In genomic region chr11:21569456-21570108, GRCm38 (mm10) we compare ENCODE assay signal across 8 mouse cellular contexts. TPM values are rescaled to one million over a fixed set of nuclear protein-coding genes. Genes with fewer than 3 reads are reported as not detected.
DNase-seq lines count a peak whose midpoint lies in the region; ATAC-seq lines count a peak whose summit lies in the region.

No protein-coding gene starts in this region.

- H3K9me3 ChIP-seq in forebrain, embryonic 12.5 days: no peaks in the 10 kb centered on the region
- no peaks in the 10 kb centered on the region for H3K9me3 ChIP-seq in intestine, embryonic 14.5 days (ENCODE audit: control insufficient read depth, low read length)
- no peaks in the 10 kb centered on the region for H3K9me3 ChIP-seq in neural tube, embryonic 15.5 days (replicated peaks)

- WGBS in forebrain, embryonic 12.5 days: 41% methylated on average over 3 of the region's 3 CpGs
- WGBS in intestine, embryonic 14.5 days: 39% methylated on average over 3 of the region's 3 CpGs
- 38% methylated on average over 3 of the region's 3 CpGs for WGBS in neural tube, embryonic 15.5 days

- H3K4me3 ChIP-seq in forebrain, embryonic 12.5 days (replicated peaks): no peak overlapping the region
- no peak overlapping the region for H3K4me3 ChIP-seq in intestine, embryonic 14.5 days (ENCODE audit: low read depth, low read length)
- no peak overlapping the region for H3K4me3 ChIP-seq in neural tube, embryonic 15.5 days (replicated peaks)

- no peaks in the 10 kb centered on the region for H3K27me3 ChIP-seq in forebrain, embryonic 12.5 days
- no peaks in the 10 kb centered on the region for H3K27me3 ChIP-seq in intestine, embryonic 14.5 days (replicated peaks; ENCODE audit: control insufficient read depth, insufficient read depth, low read length)
- no peaks in the 10 kb centered on the region for H3K27me3 ChIP-seq in neural tube, embryonic 15.5 days (replicated peaks)

- intact Hi-C loops in gastrocnemius, postnatal 36 days (cut with DNase I): no loop called here
- intact Hi-C loops in left cerebral cortex, postnatal 36 days (cut with DNase I): loop anchor here (5.0 to 10.0 kb wide), 2 partner anchors 195 to 433 kb away; partner anchors contain the start of genes Otx1 and Ugp2

- H3K36me3 ChIP-seq in forebrain, embryonic 12.5 days (replicated peaks): peaks cover 22% of the 10 kb centered on the region
- H3K36me3 ChIP-seq in intestine, embryonic 14.5 days (ENCODE audit: control insufficient read depth, insufficient read depth, low read length): peaks cover 19% of the 10 kb centered on the region
- H3K36me3 ChIP-seq in neural tube, embryonic 15.5 days: peaks cover 16% of the 10 kb centered on the region

- ATAC-seq in forebrain, embryonic 12.5 days (ENCODE audit: low FRiP score): no peak
- no peak for ATAC-seq in intestine, embryonic 14.5 days (replicated peaks; ENCODE audit: low FRiP score, low TSS enrichment, low read depth)
- ATAC-seq in neural tube, embryonic 15.5 days (ENCODE audit: low FRiP score): no peak
- no peak for ATAC-seq in inflammation-experienced regulatory T-cells, adult 6 months

- DNase-seq in gastrocnemius, postnatal 10 days: peak; percentile 9
- no peak for DNase-seq in gastrocnemius, postnatal 36 days
- DNase-seq in T-cell, adult 2 months (ENCODE audit: low spot score): peak; percentile 11
- no peak for DNase-seq in intestine, embryonic 14.5 days (ENCODE audit: low spot score)
- DNase-seq in left cerebral cortex, postnatal 36 days (ENCODE audit: low spot score in 2 of 2): peak; percentile 25 to 41

- 0 out of 2 replicates have a peak overlapping the region, but pooled peaks have one; percentile 17 for H3K9ac ChIP-seq in forebrain, embryonic 12.5 days
- no peak overlapping the region for H3K9ac ChIP-seq in intestine, embryonic 14.5 days (ENCODE audit: low read length)
- H3K9ac ChIP-seq in neural tube, embryonic 15.5 days (replicated peaks): no peak overlapping the region

- H3K27ac ChIP-seq in forebrain, embryonic 12.5 days: peak overlapping the region; percentile 10; the same call in 1 of the 2 replicates
- no peak overlapping the region for H3K27ac ChIP-seq in intestine, embryonic 14.5 days (ENCODE audit: low read depth)
- 0 out of 2 replicates have a peak overlapping the region, but pooled peaks have one; percentile 39 for H3K27ac ChIP-seq in neural tube, embryonic 15.5 days (replicated peaks)

- peaks cover 27% of the 10 kb centered on the region for H3K4me1 ChIP-seq in forebrain, embryonic 12.5 days
- peaks cover 19% of the 10 kb centered on the region for H3K4me1 ChIP-seq in intestine, embryonic 14.5 days (replicated peaks; ENCODE audit: control insufficient read depth, insufficient read depth, low read length)
- peaks cover 27% of the 10 kb centered on the region for H3K4me1 ChIP-seq in neural tube, embryonic 15.5 days

- H3K4me2 ChIP-seq in forebrain, embryonic 12.5 days: no peak overlapping the region
- peak overlapping the region; percentile 87; the same call in 1 of the 2 replicates for H3K4me2 ChIP-seq in intestine, embryonic 14.5 days (ENCODE audit: low read length)
- H3K4me2 ChIP-seq in neural tube, embryonic 15.5 days: peak overlapping the region; percentile 67

RNA-seq across cellular contexts. Expression of gene Wdpcp, which starts 2.5 kb away (rescaled TPM):
- 1 to 10 TPM; 4.6 to 5.0 TPM for total RNA-seq in gastrocnemius, postnatal 10 days (2021)
- 1 to 10 TPM; 1.3 to 3.5 TPM for total RNA-seq in gastrocnemius, postnatal 36 days (2021)
- 12.4 and 13.3 TPM in 2 replicates for polyA plus RNA-seq in forebrain, embryonic 12.5 days (2016; fragmentation: Nextera tagmentation; extraction: Ambion mirVana)
- 7.1 and 8.0 TPM in 2 replicates for polyA plus RNA-seq in intestine, embryonic 14.5 days (2014; fragmentation: Nextera tagmentation; extraction: Ambion mirVana)
- total RNA-seq in left cerebral cortex, postnatal 36 days (2021): 10 to 100 TPM; 11.1 to 13.8 TPM
- 8.2 and 9.6 TPM in 2 replicates for polyA plus RNA-seq in neural tube, embryonic 15.5 days (2015; fragmentation: Nextera tagmentation; extraction: Ambion mirVana)
- 1 to 10 TPM in 1 of 3 experiments, under 1 TPM in 2; 0.20 to 2.2 (median 0.25) TPM for polyA plus RNA-seq in inflammation-experienced regulatory T-cells, adult 6 months (2017; shearing (Covaris generic))

RNA-seq across cellular contexts. Expression of gene Mdh1, which starts 2.6 kb away (rescaled TPM):
- total RNA-seq in gastrocnemius, postnatal 10 days (2021): 100 to 1,000 TPM; 419 to 455 TPM
- total RNA-seq in gastrocnemius, postnatal 36 days (2021): 100 to 1,000 TPM; 559 to 653 TPM
- 383 and 388 TPM in 2 replicates for polyA plus RNA-seq in forebrain, embryonic 12.5 days (2016; fragmentation: Nextera tagmentation; extraction: Ambion mirVana)
- 436 and 454 TPM in 2 replicates for polyA plus RNA-seq in intestine, embryonic 14.5 days (2014; fragmentation: Nextera tagmentation; extraction: Ambion mirVana)
- total RNA-seq in left cerebral cortex, postnatal 36 days (2021): 100 to 1,000 TPM; 816 to 889 TPM
- 647 and 664 TPM in 2 replicates for polyA plus RNA-seq in neural tube, embryonic 15.5 days (2015; fragmentation: Nextera tagmentation; extraction: Ambion mirVana)
- polyA plus RNA-seq in inflammation-experienced regulatory T-cells, adult 6 months (2017; shearing (Covaris generic)): 100 to 1,000 TPM; 421 to 446 (median 430) TPM

Comparison
In these comparisons a context has a peak if more than half of its experiments do, and no peak if none do; other contexts are left out.
1. DNase-seq: peak in gastrocnemius, postnatal 10 days (single experiment), T-cell, adult 2 months (single experiment) and left cerebral cortex, postnatal 36 days (2 of 2); none in gastrocnemius, postnatal 36 days (0 of 2) and intestine, embryonic 14.5 days (single experiment).